Mouse (Mus musculus) testis, postnatal 10 days (tissue): ENCODE measurements at regions not wholly inside any gene's neighbourhood (a gene's known extent, or its start where the extent isn't known, plus 50 kb on each side); places are given as distances from the start of the nearest gene placed in this dataset.
"Not testable (repeated sequence)": the region's sequence is repeated elsewhere in the genome, so short reads cannot be mapped to it uniquely, and the experiment has no call there.

Source experiments
- DNase-seq: peaks from one replicate; pipeline ENCODE4 v3.0.0; 2021; ENCODE audit warnings: low spot score

- DNase-seq: no peak
Observed at GRCm38 (mm10) chr10:96188168-96188567, 51.8 kb downstream of the Gm5426 start.

DNA sequence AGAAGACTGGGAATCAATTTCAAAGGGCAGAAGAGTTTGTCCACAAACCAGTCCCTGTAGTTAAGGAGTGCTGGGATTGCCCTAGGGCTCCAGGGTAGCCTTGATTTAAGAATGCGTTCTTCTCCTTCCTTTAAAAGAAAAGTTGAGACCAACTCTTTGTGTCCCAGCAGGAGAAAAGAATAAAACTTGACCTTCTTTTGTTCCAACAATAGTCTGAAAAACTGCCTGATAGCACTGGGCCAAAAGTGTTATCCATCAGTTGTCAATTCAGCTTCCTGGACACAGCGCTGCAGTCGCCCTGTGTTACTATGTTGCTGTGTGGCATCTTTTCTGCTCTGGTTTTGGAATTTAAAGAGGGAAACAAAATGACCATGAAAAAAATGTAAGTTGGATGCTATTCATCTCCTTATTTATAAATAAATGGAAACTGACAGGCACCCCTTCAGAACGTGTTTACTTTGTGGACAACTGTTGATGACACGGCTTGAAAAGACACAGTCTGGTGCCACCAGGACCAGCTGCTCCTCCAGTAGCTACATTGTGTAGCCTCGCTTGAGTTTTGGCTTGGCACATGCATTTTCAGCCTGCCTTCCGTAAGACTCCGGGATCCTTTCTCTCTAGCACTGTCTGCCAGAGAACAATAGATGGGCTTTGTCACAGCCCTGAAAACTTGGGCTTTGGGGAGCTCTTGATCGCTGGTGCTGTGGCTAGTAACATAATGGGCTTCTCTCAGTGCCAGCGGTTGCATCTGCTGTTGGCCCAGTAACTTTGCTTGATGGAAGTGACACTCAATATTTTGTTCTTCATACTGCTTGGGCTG lies 54.0 kb downstream of the Gm5426 start:
- DNase-seq: no peak

DNA sequence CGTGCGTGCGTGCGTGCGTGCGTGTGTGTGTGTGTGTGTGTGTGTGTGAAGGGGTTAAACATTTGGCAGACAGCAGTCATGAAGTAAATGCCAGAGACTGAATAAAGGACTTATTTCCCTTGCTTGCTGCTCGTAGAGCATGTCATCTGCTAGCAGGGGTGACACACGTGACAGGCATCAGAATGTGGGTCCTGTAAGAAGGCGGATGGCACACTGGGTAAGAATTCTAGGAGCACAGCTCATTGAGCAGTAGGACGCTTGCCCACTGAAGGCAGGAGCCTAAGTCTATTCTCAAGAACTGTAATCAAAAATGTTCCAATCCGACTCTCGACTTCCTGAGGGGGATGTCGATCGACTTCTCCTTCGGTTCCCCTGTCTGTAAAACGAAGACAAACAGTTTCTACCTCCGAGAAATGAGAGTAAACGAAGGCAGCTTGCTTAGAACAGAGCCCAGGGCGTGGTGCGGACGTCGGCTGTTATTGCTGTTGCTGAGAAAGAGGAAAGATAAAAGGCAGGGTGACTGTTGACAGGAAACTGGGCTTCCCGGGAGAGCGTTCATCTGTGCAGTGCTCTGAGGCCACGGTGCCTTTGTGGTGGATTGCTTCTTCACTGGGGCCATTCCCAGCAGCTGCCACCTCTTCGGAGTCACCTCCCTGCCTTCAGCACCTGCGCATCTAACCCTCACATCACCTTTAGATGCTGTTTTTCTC lies 64.7 kb downstream of the Gm5426 start:
- DNase-seq: no peak

GRCm38 (mm10) chr10:96201891-96202290 lies 65.5 kb downstream of the Gm5426 start:
- no peak for DNase-seq

GRCm38 (mm10) chr10:96202871-96203270 lies 66.5 kb downstream of the Gm5426 start:
- no peak for DNase-seq

DNA sequence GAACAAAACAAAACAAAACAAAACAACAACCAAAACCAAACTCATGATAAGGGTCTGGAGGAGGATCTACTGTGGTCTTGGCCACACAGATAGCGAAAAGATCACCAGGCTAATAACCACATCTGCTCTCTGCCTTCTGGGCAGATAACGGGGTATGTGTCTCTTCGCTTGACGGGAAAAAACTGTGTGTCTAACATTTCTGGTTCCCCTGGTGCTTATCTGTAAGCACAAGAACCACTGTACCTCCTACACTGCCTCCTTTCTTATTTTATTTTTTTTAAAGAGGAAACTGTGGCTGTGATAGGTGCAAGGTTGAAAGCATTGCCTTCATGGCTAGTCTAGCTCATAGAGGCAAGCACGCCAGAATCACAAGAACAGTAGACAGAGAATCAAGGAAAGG lies 67.8 kb downstream of the Gm5426 start:
- no peak for DNase-seq

- no peak for DNase-seq
Observed at GRCm38 (mm10) chr10:96209171-96209570, 72.8 kb downstream of the Gm5426 start.

GRCm38 (mm10) chr10:96211189-96211588 lies 74.8 kb downstream of the Gm5426 start:
- DNase-seq: no peak

- DNase-seq: peak; percentile 92
Observed at GRCm38 (mm10) chr10:96213876-96214275, 77.5 kb downstream of the Gm5426 start.

DNA sequence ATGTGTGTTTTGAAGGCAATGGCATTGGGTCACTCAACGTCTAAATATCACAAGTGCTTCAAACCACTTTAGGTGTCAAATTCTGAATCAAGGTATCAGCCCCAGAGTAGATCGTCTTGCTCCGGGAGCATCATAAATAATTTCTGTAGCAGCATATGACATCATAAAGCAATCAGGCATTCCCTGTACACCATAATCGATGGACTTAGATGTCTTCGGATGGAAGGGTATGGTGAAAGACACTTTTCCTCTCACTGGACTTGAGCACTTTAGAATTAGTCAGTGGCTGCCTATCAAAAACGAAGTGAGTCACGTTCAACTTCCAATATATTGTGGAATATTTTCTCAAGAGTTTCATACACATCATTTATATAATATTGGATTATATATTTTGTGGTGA lies 77.9 kb downstream of the Gm5426 start:
- no peak for DNase-seq

GRCm38 (mm10) chr10:96214946-96215345 lies 78.5 kb downstream of the Gm5426 start:
- no peak for DNase-seq

DNA sequence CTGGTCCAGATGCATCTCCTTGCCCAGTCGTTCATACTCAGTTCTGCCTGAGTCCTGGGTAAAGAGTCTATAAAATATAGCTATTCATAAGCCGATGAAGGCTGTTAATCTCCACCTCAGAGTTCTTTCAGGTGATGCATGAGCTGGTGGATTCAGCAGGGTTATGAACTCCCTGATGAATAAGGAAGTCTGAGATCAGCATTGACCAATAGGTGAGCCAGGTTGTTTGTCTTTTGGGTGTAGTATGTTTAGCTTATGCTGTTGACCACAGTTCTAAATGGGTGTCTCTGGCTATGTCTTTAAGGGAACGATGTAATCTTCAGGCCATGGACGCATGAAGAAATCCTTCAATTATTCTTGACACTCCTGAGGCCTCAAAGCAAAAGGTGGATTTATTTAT lies 84.3 kb downstream of the Gm5426 start:
- no peak for DNase-seq

- no peak for DNase-seq
Observed at GRCm38 (mm10) chr10:96230391-96230790, 94.0 kb downstream of the Gm5426 start.

DNA sequence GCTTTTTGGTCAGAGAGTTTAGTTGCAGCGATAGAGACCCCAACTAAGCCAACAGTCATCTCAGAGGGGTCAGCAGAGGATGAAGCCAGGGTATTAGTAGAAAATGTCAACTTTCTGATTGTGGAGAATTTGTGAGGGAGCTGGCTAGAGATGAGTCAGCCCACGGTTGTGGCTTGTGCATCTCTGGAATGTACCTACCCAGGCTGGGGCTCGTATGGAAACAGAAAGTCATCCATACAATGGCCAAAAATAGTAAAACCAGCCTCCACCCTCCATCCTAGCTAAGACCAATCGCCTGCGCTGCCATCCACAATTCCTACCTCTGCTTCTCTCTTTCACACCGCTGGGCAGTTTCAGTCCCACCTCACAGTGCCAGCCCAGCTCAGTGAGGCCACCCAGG lies 94.9 kb downstream of the Gm5426 start:
- no peak for DNase-seq

GRCm38 (mm10) chr10:96232889-96233288 lies 96.5 kb downstream of the Gm5426 start:
- DNase-seq: no peak

- no peak for DNase-seq
Observed at GRCm38 (mm10) chr10:96234564-96235412, 98.4 kb downstream of the Gm5426 start.

- not testable (repeated sequence) for DNase-seq
Observed at GRCm38 (mm10) chr10:96236031-96236430, 99.6 kb downstream of the Gm5426 start.

DNA sequence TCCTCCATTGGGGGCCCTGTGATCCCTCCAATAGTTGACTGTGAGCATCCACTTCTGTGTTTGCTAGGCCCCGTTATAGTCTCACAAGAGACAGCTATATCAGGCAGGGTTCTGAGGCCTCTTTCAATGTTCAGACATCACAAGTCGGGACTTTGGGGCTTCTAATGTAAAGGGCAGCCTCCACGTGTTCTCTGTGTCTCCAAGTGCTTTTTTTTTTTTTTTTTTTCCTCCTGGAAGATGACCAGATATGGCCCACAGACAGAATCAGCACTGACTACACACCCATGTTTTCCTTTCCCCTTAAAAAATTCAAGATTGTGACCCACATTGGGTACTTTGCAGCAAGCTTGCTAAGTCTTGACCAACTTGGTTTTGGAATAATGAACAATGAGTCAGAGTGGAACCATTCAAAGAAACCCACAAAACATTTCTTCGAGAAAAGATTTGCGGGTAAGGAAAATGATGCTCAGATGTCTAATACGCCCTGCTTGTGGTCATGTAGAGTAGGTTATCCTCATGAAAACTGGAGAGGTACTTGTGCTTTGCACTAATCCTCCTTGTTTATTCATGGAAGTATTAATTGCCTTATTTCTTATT lies 100.5 kb downstream of the Gm5426 start:
- DNase-seq: no peak

- no peak for DNase-seq
Observed at GRCm38 (mm10) chr10:96237572-96238130, 101.2 kb downstream of the Gm5426 start.

- no peak for DNase-seq
Observed at GRCm38 (mm10) chr10:96238251-96238650, 101.8 kb downstream of the Gm5426 start.

DNA sequence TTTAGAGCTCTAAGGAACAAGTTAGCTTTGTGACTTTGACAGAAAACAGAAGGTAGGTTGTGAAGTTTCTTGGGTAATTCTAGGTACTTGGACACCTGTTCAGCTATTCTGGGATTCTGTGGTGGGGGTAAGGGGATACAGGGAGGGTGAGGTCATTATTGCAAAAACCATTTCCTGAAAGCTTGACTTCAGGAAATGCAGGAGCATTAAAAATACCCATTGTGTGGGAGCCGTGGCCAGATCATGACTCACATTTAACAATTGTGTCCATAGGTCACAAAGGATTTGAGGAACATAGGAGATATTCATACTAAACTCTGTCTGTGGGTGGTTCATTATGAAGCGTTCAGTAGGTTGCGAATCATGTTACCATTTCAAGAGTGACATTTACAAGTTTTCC lies 102.4 kb downstream of the Gm5426 start:
- no peak for DNase-seq

GRCm38 (mm10) chr10:96240591-96240990 lies 104.2 kb downstream of the Gm5426 start:
- no peak for DNase-seq
